Mouse (Mus musculus): Measurements from ENCODE around the gene Cacna2d4.

Cacna2d4 gene

DNA sequence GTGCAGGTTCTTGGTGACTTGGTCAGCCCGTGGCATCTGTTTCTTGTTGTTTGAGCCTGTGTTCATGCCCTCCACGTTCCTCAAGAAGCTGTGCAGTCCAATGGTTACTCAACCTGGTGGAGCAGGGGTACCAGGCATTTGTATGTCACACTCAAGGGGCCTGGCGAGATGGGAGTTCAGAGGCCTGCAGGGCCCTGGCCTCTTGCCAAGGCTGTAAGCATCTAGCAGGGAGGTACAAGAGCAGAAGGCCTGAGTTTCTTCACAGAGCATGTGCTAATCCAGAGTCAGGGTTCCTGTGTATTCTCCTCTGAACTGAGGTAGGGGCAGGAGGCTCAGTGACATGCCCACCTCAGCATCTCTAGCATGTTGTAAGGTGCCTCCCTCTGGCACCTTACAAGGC lies 76.8 kb downstream of the Cacna2d4 start:
- no peak for DNase-seq

DNA sequence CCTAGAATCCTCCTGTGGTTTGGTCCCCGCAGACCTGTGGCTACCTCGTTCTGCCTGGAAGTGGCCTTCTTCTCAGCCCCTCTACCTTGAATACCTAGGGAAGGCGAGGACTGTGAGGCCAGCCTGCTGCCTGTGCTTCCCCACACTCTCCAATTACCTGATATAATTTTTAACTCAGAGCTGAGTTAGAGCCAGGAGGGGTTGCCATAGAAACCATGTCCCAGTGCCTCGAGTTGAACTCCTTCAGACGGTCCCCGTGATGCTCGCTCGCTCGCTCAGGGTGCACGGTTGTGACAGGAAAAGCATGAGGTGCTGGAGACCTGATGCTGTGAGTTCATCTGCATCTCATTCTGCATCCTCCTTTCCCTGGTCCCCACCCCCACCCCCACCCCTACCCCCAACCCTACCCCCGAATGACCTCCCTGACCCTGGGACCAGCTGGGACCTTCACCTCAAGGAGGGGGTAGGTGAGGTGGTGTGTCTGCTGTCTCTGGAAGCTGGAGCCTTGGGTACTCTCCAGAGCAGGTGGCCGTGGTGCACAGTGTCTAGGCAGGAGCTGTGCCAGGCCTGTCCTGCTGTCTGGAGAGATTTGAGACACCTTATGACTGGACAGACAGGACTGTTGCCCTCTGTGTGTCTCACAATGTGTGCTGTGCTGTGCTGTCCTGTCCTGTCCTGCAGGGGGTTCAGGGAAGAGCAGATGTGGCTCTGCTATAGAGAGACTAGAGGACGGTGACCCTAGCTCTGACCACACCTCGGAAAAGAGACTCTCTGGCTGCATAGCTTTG lies 77.5 kb downstream of the Cacna2d4 start:
- no peak for DNase-seq

DNA sequence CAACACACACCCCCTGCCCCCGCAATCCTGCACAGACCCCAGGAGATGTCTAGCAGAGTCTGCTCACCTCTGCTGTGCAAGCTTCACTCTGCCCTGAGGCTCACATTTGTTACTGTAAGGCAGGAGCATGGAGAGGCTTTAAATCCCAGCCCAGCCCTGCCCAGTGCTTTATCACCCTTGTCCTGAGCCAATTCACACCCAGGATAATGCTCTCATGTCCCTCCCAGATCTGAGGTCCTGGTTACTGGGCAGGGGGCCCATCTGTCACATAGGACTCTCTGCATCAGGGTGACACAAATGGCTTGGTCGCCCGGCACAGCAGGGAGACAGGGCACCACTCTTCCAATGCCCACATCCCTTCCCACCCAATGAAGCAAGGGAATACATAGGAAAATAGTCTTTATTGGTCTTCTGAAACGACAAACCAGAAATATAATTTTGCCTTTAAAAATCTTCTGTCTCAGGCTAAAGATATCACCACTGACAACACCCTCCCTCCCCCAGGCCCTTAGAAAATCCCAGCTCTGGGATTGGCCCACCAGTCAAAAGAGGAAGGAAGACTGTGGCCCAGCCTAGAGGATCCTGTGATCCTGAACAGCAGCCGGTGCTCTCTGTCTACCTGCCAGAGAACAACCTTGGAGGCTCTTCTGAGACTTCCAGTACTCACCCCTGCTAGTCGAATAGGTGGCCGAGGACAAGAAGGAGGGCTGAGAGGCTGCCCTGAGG lies 78.6 kb downstream of the Cacna2d4 start:
- no peak for DNase-seq

DNA sequence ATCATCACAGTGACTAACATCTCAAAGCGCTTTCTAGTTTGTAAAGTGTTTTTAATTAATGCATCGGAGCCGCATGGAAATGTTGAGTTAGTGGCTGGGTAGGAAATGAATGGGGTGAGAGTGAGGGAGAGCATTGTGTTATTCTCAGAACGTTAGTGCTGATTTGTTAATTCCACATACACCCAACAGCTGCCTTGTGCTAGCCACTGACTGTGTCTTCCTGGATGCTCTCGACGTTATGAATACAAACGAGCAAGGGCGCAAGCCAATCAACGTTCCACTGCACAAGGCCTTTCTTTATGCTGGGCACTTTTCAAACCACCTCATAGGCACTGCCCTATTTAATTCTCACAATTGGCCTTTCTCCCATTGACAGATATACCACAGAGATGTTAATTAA lies 82.4 kb downstream of the Cacna2d4 start:
- DNase-seq, result no peak

DNA sequence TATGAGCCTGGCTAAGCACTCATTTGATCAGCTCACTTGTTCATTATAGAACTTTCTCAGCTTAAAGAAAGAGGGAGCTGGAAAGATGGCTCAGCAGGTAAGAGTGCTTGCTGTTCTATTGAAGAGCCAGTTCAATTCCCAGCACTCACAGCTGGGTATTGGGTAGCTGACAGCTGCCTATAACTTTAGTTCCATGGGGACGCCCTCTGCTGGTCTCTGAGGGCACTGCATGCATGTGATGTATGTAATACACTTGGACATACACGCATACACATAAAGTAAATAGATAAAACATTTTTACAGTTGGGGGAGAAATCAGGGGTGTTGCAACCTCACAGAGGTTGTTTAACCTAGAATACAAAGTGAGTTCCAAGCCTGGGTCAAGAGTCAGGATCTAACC lies 83.0 kb downstream of the Cacna2d4 start:
- no peak for DNase-seq

DNA sequence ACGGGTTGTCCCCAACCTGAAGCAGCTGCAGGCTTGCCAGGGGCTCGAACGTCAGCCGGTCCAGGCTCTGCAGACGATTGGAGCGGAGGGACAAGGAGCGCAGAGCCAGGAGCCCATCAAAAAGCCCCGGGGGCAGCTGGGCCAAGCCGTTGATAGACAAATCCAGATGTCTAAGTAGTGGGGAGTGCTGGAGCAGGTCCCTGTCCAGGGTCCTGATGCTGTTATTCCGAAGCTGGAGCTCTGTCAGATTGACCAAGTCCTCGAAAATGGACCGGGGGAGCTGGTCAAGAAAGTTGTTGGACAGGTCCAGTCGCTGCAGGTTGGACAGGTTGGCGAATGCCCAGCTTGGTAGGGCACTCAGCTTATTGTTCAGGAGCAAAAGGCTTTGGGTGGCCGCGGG lies 84.2 kb downstream of the Cacna2d4 start:
- DNase-seq, result no peak

DNA sequence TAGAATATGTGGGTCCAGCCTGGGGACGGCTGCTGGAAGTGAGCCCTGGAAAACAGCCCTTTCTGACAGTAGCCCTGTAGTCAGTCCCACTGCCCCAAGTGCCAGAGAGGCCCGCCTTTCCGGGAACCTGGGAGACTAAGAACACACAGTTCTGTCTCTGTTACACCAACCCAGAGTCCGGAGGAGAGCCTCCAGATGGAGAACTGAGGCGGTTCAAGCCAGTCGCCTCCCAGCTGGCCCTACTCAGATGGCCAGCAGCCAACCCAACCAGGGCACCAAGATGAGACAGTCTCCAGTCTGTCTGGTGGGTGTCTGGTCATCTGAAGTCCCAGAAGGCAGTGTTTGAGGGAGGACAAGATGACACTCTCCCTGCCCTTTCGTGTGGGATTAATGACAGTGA lies 85.4 kb downstream of the Cacna2d4 start:
- DNase-seq, result no peak

DNA sequence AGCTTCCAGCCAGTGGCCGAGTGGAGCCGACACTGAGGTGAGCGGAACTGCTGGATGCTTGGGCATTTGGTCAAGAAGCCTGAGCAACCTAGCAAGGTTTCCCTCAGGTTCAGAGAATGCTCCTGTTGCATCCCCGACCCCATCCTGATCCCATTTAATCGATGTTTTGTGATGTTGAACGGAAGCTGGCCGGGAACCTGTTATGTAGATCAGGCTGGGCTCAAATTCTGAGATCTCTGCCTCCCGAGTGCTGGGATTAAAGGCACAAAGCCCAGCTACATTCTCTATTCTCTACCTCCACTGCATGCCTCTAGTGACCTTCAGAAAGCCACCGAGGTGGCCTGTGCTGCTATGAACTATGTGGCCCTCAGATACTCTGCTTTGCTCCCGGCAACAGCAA lies 88.5 kb downstream of the Cacna2d4 start:
- no peak for DNase-seq

DNA sequence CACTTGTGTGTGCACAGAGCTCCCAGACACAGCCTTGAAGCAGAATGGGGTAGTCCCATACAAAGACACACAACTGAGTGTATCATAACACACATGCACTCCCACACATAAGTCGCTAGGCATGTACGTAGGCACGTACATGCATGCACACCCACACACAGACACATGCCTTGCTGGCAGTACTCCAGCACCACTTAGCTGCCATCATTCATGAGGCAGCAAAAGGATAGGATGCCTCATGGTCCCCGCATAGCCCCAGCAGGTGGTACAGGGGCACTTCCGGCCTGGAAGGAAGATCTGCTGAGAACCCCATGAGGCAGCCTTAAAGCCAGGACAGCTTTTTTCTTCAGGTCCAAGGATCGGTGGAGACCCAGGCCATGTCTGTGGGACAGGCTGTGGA lies 89.7 kb downstream of the Cacna2d4 start:
- DNase-seq, result no peak

DNA sequence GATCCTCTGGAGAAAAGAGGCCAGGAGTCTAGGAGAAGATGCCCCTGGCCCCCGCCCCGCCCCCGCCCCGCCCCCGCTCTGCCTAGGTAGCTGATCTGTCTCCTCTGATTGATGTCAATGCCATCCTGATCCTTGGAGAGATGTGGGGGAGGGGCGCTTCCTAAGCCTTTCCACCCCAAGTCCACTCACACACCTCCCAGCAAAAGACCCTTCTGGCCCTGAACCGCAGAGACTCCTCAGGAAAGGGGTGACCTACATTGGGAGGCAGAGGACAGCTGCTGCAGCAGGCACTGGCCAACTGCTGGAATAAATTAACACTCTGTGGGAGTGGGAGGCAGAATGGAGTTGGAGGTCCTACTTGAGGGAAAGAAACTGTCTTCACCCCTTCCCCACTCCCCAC lies 90.2 kb downstream of the Cacna2d4 start:
- DNase-seq, result no peak

DNA sequence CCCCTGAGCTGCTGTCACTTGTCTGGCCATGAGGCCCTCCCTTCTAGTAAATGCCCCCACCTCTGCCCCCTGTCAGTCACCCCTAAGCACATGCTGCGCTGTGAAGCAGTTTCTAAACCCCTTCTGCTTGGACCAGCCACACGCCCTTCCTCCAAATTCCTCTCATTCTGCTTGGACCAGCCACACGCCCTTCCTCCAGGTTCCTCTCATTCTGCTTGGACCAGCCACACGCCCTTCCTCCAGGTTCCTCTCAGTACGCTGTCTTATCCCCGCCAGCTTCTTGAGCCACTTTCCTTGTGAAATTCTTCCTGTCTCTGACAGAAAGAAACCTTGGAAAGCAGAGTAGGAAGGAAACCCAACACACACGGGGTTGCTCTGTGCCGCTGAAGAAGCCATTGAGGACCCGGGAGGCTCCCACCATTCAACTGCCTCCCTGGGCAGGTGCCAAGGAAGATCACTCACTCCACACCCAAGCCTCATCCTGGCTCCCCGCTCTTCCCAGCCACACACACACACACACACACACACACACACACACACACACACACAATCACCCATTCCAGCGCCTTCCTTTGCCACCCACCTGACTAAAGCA lies 92.3 kb downstream of the Cacna2d4 start:
- peak; percentile 44 for DNase-seq

DNA sequence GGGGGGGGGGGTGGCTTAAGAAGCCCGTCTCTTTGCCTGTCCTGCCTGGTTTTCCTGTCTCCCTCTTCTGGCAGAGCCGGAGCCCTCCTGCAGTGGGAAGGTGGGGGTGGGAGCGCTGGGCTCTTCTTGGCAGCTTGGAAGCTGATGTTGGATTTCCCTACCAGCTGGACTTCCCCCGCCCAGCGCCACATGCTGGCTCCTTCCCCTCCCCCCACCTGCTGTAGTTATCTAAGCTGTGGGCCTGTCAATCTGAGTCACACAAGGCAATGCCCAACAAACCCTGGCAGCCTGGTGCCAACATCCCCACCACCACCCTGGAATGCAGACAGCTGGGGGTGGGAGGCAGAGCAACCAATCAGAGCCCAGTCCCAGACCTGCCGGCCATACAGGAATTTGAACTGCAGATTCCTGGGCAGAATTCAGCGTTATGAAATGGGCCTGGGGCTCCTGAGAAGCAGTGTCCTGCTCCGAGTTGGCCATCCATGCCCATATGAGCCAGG lies 92.9 kb downstream of the Cacna2d4 start:
- DNase-seq, result peak; percentile 90

DNA sequence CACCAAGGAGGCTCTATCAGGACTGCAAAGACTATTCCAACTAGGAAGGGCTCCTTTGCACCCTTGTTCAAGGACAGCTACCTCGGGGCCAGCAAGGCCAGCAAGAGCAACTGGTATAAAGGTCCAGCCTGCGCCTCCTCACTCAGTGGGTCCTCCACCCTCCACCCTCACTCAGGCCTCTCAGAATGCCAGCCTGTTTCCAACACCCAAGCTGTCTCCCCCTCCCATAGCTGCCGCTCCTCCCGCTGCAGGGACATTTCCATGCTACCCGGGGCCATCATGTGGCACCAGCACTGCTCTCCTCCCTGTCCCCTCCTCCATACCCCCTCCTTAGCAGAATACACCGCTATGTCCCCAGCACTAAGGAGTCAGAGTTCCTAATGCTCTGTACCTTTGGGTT lies 93.6 kb downstream of the Cacna2d4 start:
- peak; percentile 58 for DNase-seq

DNA sequence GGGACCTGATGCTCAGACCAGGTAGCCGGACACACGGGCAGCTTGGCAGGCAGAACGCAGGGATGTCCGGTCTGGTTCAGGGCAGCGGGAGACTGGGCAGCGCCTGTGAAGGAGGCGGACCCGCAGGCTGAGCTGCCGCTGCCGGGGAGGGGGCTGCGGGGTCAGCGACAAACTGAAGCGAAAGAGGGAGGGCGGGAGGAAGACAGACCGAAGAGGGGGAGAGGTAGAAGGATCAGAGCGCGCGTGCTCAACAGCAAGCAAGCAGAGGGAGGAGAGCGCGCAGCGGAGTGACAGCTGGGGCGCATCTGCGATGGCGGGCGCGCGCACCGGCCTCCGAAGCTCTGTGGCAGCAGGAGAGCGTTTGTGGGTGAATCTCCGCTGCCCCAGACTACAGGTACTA lies 94.2 kb downstream of the Cacna2d4 start, which contains the start of gene Lrtm2:
Lrtm2 (minus strand) TSS at position 261 of the 400 bp plus-strand sequence.
- peak; percentile 73 for DNase-seq

DNA sequence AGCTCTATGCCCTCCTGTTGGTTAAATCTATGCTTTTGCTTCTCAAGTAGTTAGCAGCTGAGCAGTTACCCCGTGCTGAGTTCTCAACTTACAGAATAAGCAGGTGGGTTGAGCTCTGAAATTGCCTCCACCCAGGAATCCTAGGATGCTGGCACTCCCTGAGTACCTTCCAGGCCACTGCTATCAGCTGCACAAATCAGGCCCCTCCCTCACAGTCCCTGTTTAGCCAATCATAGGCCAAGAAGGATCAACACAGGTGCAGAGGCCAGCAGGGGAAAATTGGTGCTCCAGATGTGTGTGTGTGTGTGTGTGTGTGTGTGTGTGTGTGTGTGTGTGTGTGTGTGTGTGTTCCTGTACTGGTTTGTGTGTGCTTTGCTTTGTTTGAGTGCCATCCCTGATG lies 95.8 kb downstream of the Cacna2d4 start:
- DNase-seq, result no peak

DNA sequence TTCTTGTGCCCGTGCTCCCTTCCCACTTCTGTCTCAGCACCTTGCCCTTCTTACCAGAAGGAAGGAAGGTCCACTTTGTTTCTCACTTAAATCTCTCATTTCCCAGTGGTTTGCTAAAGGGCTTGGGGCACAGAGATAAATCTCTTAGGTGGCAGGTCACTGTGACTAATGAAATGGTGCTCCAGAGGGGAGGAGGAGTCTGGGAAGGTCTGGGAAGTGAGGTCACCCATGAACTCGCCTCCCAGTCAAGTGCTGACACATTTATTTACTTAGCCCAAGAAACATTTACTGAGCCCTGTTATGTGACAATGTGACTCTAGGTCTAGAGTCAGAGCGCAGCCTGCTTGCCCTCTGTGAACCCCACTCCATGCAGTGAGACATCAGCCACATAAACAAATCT lies 96.9 kb downstream of the Cacna2d4 start:
- DNase-seq, result no peak

DNA sequence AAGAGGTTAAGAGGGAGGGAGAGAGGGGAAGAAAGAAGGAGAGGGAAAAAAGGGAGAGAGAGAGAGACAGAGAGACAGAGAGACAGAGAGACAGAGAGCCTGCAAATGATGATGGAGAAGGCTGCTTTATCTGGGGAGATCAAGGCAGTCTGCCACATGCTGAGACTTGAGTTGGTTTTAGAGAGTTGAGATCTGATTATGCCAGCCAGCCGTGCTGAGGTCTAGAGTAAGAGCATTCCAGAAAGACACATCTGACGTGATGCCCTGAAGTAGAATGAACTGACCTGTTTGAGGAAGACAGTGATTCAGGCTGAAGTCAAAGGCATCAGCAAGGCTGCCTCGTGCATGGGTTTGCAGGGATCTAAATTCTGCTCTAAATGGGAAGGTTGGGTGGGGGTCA lies 97.5 kb downstream of the Cacna2d4 start:
- DNase-seq, result no peak

DNA sequence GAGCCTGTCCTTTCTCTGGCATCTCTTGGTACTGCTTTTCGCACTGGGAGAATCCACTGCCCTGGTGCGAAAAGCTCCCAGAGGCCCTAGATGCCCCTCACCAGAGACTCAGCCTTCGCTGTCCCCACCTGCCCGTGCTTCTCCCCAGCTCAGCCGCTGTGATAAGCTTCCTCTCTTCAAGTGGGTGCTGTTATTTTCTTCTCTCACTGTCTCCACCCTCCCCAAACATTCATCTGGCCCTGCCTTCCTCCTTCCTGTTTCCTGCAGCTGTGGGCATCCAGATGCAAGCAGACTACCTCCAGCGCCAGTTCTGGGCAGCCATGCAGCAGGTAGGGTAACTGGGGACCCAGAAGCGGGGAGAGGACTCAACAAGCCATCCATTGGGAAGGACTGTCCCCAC lies 99.8 kb downstream of the Cacna2d4 start:
- no peak for DNase-seq

DNA sequence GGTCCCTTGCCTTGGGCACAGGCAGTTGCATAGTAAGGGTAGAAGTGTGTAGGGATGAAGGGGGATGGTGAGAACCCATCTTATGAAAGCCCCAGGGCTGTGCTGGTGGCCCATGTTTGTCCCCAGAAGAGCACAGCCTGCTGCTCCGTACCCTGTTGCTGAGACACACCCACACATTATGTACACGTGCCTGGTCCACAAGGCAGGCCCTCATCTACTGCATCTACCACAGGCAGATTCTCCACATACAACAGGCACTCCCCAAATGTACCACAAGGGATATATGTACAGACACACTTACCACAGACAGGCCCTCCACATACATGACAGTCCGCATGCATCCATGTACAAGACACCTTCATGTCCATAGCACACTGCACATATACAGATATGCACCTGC lies 101.0 kb downstream of the Cacna2d4 start:
- no peak for DNase-seq

DNA sequence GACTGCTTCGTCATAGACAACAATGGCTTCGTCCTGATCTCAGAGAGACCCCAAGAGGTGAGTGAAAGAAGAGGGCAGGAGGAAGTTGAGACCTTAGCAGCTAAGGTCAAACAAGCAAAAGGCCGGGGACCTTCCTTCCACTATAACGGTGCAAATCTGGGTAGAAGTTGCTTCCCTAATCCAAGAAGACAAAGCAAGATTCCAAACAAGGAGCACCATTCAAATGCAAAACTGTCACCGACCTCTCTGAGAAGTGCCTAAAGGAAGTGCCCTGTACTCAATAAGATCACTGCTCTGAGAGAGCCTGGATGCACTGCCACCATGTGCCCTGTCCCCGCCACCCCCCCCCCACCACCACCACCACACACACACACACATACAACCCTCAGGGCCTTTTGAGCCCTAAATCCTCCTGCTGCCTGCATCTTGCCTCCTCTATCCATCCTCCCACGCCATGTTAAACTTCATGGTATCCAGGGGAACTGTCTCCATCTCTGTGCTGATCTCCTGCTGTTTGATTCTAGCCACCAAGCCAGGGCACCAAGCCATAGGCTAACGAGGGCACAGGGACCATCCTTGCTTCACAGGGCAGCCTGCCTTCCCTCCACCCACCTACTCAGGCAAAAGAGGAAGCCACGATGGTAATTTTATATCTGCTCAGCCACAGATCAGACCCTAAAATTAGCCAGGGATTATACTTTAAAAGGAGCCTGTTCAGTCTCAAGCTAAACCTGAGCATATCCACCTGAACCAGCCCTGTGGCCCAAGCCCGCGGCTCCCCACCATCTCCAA lies 102.0 kb downstream of the Cacna2d4 start:
- no peak for DNase-seq

DNA sequence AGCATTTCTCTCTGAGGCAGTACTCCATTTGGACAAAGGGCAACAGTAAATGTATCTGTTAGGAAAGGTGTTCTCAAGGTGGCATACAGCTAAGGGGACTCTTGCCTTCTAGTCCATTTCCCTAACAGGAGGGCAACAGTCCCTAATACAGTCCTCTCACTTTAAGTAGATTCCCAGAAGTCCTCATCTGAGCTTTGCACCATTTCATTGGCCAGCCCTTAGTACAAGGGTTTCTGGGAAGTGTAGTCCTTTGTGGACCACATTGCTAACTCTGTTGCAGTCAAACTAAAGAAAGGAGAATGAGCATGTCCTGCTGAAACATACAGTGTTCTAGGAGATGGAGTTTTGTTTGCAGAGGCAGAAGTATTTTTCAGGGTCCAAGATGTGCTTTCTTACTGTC lies 105.1 kb downstream of the Cacna2d4 start:
- no peak for DNase-seq

DNA sequence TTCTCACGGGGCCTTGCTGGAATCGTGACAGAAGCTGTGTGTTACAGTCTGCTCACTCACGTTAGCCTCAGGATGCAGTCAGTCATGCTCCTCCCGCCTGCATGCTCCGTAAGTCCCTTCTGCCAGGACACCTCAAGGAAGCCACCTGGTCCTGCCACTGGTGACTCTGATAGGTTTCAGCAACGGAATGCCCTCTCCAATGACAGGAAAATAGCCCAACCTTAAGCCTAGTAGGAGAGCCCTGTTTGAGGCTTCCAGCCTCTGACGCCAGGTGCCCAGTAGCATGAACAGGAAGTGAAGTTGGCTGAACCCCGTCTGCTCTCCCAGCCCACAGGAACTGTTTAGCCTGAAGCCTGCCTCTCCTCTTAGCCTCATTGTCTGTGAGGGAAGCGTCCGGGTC lies 109.9 kb downstream of the Cacna2d4 start:
- no peak for DNase-seq

DNA sequence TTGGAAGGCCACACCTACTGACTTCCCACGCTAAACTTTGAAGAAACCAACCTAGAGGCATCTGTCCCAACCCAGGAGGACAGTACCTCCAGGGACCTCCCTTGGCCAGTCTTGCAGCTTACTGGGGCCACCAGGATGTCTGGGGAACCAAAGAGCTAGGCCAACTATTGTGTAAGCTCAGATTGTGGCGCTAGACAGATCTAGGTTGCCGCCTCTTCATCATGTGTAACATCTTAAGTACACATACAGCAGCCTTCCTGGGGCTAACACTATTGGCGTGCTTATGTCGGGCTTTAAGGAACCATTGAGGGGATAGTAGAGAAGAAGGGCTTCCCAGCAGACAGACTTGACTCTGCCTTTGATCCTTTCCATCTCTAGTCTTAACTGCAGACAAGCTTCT lies 111.5 kb downstream of the Cacna2d4 start:
- no peak for DNase-seq

All from right cerebral cortex, postnatal 25 days (tissue).